Mouse (Mus musculus) megakaryocyte, embryonic 14.5 days (primary cell): ENCODE measurements at regions not wholly inside any gene's neighbourhood (a gene's known extent, or its start where the extent isn't known, plus 50 kb on each side); places are given as distances from the start of the nearest gene placed in this dataset.

Experiments
- FLI1 ChIP-seq: IDR thresholded peaks from 2 replicates; pipeline ENCODE4 v1.6.1; 2012; ENCODE audit warnings: low read length, inconsistent platforms, mixed read lengths
- GATA1 ChIP-seq: IDR thresholded peaks from 3 replicates; pipeline ENCODE4 v1.6.1; 2012; ENCODE audit warnings: mixed read lengths, low read length, inconsistent platforms, borderline replicate concordance

DNA sequence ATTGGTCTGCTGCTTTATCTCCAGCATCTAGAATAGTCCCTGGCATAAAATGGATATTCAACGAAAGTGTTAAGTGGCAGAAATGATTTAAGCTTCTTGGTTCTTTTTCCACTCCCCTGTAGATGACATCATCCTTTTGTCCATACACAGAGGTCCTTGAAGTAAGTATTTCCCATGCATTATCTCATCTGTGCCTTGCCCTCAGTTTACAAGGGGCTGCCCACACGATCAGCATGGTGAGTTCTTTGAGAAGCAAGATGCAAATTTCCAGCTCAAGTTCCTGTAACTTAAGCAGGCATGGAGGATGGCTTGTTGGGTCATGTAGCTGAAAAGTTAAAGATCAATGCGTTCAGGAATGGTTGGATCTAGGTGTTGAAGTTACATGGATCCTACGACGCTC lies 265.5 kb downstream of the Tox3 start:
- TF ChIP-seq GATA1 (no peak), FLI1 (no peak)
